Mouse (Mus musculus): ENCODE data around the gene Mark4.

Gene Mark4

DNA sequence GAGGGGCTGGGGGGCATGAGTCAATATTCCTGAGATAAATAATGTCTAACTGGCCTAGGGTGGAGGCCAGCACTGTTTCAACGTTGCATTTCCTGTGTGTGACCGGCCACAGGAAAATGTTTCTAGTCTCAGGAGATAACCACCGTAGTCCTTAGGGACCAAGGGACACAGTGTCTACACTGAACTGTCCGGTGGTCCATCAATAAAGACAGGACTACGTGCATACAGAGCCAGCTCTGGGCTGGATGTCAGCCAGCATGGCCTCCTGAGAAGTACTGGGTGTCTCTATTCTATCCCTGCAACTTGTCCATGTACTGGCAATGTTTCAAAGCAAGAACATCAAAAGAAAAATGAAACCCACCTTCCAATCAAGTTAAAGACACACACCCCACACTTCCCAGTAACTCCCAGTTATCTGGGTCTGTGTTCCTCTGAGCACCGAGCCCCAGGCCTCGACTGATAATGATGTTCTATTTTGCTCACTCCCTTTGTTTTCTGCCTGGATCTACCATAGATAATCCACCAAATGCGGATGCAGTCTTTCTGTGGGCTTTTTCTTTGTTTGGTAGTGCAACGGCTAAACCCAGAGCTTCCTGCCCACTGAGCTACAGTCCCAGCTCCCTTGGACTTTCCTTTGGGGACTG, 17.1 kb downstream of the Mark4 start:
- in situ Hi-C loops (cut with MboI, MseI), result no loop called here

DNA sequence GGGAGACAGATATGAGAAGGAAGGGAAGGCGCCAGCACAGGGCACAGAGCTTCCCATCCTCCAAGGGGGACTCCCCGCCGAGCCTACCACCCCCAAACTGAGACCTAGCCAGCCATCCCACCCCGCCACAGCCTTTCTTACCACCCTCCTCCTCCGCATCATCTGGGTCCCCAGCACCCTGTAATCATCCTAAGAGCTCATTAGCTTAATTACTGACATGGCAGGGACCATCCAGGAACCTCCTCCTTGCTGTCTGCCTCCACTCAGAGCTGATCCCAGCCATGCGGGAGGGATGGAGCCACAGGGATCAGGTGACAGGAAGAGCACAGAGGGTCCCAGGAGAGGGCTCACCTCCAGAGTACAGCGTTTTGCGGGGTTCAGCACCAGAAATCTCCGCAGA, 21.6 kb downstream of the Mark4 start:
- in situ Hi-C loops (cut with MboI, MseI), result no loop called here

DNA sequence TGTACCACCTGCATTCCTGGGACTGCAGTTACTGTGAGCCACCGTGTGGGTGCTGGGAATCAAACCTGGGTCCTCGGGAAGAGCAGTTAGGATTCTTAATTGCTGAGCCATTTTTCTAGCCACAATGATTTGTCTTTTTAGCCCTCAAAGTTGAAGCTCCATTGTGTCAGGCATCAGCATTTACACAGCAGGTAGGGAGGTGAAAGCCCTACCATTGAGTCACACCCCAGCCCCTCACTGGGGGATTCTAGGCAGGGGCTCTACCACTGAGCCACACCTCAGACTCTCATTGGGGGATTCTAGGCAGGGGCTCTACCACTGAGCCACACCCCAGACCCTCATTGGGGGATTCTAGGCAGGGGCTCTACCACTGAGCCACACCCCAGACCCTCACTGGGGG, 22.3 kb downstream of the Mark4 start:
- in situ Hi-C loops (cut with MboI, MseI), result no loop called here

DNA sequence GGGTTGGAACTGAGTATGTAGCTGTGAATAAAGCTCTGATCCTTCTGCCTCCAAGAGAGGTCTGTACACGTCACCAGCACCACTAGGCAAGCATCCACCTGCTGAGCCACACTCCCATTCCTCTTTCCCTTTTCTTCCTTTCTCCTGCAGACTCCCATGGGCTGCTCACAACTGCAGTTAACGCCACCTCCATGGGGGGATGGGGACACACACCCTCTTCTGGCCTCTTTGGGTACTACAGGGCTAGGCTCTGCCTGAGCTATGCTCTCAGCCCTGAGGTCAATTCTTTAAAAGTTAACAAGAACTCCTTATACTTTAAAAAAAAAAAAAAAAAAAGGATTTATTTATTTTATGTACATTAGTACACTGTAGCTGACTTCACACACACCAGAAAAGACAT, 26.1 kb downstream of the Mark4 start:
- in situ Hi-C loops (cut with MboI, MseI), result no loop called here

DNA sequence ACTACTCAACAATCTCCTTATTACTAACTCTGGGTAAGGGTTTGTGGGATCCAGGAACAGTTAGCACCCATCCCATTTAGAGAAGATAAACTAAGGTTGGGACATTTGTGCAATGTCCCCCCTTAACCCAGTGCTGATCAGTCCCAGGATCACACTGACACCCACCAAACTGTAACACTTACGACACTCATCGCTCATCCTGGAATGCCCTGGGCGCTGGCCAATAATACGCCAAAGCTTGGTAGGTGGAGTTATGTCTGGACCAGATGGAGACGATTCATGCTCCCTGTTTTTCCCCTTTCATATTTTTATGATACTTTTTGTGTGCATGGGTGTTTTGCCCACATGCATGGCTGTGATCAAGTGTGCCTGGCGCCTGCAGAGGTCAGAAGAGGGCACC, 28.2 kb downstream of the Mark4 start:
- in situ Hi-C loops (cut with MboI, MseI), result no loop called here

DNA sequence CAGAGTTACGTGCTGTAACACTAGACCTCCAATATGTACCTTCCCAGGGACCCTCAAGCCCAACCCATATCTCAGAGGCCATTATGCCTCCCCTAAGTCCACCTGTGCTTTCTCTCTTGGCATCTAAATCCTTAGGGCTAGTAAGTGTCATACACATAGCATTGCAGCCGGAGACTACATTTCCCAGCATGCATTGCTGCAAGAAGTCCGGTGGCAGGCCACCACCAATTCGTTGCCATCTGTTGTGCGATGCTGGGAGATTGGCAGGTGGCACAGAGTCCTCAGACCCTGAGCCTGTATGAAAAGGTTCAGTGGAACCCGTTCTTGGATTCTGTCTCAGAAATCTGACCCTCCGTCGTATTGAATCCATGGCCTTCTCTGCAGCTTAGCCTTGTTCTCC, 28.9 kb downstream of the Mark4 start:
- in situ Hi-C loops (cut with MboI, MseI), result no loop called here

DNA sequence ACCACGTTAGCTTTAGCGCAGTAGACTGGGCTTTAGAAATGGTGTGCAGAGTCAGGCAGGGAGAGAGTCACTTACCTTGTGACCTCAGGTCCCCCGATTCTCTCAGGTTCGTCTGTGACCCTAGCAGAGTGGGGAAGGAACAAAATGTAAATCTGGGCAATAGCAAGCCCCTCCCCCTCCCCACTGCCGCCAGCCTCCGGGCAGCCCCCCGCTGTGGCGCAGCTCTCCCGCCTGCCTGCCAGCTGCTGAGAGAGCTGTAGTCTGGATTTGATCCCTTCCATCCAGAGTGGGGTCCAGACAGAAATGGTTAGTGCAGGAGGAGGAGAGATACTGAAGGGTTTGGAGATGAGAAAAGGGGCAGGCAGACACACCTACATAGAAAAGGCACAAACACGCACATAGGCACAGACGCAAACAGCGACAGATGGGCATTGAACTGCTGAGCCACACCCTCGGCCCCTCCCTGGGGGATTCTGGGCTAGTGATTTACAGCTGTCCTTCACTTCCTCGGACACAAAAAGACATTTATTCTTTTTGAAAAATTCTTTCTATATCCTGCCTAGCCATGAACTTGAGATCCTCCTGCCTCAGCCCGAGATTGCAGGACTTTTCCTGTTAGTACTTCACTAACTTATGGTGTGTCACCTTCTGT, 30.5 kb downstream of the Mark4 start:
- in situ Hi-C loops (cut with MboI, MseI), result no loop called here

DNA sequence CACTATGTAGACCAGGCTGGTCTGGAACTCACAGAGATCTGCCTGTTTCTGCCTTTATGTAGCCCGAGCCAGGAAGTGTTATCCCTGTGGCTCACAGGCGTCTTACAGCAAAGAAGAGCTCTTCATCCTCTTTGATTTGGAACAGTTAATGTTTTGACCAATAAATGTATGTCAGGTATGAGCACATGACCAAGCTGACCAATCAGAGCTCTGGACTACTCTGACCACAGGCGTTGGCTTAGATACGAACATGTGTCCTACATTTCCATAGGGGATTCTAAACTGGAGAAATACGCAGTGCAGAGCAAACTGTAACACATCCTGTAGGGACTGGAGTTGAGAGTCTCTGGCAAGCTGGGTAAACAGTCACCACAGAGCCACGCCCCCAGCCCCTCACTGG, 31.7 kb downstream of the Mark4 start:
- in situ Hi-C loops (cut with MboI, MseI), result no loop called here

DNA sequence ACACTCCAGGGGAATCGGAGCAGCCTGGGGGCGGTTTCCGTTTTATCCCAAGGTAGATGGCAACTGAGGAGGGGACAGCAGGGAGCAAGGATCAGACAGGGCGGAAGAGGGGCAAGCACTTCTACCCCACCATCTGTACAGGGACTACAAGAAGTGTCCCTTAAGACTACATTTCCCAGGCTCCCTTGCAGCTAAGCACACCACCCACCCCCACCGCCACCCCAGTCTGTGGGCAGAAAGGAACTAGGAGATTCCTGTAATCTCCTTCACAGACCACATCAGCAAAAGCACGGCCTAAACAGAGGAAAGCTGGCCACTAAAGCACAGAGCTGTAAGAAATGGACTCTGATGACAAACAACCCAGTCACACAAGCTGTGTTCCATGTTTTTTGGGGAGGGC, 32.3 kb downstream of the Mark4 start:
- in situ Hi-C loops (cut with MboI, MseI), result no loop called here

DNA sequence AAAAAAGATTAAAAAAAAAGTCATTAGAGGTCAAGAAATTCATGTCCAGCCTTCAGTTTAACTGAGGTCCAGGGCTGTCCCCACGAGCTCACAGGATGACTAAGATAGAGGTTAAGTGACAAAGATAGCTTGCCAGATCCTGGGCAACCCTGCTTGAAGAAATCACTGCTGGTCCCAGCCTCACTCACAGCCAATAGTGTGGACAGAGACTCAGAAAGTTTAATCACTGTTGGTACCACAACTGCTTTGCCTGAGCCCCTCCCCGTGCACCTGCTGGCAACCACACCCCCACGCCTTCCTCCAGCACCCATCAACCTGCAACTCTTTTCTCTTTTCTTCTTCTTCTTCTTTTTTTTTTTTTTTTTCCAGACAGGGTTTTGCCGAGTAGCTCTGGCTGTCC, 34.6 kb downstream of the Mark4 start:
- in situ Hi-C loops (cut with MboI, MseI), result no loop called here

DNA sequence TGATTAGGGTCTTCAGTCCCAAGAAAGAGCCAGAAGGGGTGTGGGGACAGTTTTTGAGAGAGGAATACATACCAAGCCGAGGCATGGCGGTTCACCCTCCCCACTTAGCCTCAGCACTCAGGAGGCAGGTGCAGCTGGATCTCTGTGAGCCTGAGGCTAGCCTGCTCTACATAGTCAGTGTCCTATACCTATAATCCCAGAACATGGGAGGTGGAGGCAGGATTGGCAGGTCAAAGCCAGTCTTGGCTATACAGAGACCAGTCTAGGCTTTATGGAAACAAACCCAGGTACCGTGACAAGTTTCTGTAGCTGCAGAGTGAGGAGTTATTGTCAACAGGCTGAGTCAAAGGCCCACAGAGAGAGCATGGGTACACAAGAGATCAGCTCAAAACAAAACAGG, 35.5 kb downstream of the Mark4 start:
- in situ Hi-C loops (cut with MboI, MseI), result no loop called here

DNA sequence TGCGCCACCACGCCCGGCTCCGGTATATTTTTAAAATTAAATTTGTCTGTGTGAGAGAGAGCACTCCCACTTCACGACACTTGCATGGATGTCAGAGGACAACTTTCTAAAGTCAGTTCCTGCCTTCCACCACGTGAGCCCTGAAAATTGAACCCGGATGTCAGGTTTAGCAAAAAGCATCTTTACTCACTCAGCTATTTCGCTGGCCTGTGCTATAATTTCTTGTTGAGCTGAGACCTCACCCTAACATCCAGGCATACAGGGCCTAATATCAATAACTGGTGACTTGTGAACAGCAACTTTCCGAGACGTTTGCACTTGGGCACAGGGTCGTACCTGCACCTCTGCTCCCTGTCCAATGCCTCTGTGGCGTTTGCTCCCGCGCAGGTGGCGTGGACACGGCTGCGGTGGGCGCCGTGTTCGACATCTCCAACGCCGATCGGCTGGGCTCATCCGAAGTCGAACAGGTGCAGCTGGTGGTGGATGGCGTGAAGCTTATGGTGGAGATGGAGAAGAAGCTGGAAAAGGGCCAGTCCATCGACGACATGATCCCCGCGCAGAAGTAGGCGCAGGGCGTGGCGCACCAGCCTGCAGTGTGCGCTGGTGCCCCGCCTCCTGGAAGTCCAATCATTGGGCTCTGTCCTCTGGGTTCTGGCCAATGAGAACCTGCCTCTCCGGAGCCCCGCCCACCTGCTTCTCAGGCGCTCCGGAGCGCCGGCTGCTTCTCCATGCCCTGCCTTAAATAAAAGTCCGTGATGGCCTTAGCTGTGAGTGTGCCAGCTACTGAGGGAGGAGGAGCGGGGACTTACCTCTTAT, 37.6 kb downstream of the Mark4 start:
- in situ Hi-C loops (cut with MboI, MseI), result no loop called here

DNA sequence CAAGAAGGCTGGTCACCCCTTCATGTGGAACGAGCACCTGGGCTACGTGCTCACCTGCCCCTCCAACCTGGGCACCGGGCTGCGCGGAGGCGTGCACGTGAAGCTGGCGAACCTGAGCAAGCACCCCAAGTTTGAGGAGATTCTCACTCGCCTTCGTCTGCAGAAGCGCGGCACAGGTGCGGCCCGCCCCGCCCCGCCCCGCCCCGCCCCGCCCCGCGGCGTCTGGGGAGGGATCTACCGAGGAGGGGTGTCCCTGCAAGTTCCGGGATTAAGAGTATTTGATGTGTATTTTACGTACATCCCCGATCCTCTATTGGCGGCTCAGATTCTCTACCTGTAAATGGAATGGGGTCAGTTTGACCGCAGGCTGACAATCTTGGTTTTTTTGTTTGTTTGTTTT, 38.5 kb downstream of the Mark4 start:
- in situ Hi-C loops (cut with MboI, MseI), result no loop called here

DNA sequence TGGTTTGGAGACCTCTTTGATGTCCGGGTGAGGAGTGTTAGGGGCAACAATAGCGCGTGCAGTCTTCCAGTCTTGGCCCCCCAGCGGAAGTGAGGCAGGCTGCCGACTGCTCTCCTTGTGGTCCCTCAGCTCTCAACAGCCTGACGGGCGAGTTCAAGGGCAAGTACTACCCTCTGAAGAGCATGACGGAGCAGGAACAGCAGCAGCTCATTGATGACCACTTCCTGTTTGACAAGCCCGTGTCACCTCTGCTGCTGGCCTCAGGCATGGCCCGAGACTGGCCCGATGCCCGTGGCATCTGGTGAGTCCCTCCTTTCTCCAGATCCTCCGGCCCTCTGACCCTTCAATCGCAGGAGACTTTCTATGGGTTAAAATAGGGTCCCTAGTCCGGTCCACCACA, 42.0 kb downstream of the Mark4 start:
- in situ Hi-C loops (cut with MboI, MseI), result no loop called here

DNA sequence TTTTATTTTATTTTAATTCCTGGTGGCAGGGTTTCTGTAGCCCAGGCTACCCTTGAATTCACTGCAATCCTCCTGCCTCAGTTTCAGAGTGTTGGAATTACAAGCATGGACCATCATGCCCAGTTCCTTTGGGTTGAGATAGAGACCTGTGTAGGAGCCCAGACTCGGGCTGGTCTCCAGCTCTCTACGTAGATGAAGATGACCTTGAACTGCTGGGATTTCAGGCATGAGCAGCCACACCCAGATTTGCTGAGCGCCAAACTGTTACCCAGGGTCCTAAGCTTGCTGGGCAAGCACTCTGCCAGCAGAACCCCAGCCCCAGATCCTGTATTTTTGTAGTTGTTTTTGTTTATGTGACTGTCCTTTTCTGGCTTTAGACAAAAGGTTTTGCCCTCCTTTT, 45.1 kb downstream of the Mark4 start:
- in situ Hi-C loops (cut with MboI, MseI), result no loop called here

DNA sequence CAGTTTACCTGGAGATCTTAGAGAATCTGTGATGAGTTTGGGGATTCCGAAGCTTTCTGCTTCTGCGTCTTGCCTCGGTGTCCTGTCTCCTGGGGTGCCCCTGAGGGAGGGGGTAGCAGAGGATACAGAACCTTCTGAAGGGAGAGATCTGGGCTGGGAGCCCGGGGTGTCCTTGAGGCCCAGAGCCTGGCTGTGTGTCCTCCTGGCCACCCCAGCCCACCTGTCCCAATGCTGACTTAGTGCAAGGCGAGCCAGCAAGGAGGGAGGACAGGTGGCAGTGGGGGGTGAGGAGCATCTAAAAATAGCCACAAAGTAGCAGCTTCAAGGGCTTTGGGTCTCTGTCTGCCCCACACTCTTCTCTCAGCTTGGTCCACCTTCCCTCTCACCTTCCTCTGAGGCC, 46.8 kb downstream of the Mark4 start:
- in situ Hi-C loops (cut with MboI, MseI), result no loop called here

DNA sequence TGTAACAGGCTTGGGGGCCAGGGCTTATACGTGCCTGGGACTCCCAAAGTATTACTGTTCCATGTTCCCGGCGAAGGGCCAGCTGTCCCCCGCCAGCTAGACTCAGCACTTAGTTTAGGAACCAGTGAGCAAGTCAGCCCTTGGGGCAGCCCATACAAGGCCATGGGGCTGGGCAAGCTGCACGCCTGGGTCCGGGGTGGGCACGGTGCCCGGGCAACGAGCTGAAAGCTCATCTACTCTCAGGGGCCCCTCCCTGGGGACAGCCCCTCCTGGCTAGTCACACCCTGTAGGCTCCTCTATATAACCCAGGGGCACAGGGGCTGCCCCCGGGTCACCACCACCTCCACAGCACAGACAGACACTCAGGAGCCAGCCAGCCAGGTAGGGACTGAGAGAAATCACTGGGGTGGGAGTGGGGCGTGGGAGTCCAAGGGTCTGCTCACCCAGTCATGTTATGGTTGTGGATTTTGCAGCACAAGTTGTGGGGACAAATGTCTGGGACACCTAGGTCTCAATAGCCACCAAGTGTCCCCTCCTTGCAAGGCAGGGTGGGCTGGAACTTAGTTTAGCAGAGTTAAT, 47.8 kb downstream of the Mark4 start:
- in situ Hi-C loops (cut with MboI, MseI), result no loop called here

DNA sequence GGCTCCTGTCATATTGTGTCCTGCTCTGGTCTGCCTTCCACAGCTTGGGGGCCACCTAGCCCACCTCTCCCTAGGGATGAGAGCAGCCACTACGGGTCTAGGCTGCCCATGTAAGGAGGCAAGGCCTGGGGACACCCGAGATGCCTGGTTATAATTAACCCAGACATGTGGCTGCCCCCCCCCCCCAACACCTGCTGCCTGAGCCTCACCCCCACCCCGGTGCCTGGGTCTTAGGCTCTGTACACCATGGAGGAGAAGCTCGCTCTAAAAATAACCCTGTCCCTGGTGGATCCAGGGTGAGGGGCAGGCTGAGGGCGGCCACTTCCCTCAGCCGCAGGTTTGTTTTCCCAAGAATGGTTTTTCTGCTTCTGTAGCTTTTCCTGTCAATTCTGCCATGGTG, 48.9 kb downstream of the Mark4 start:
- in situ Hi-C loops (cut with MboI, MseI), result no loop called here

DNA sequence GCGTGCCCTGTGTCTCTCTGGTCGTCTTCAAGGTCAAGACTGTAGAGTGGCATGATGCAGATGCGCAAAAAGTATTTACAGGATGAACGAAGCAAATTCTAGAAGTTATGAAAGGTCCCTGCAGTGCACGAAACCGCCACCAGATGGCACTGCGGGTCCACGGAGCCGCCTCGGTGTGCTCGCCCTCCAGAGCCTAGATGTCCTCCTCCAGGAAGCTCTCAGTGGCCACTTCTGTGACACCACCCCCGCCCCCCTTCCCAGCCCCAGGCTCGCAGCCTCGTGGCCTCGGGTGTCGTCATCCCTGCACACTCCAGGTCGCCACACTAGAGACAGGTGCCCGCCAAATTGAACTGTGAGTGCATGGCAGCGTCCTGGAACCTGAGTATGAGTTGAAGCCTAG, 53.2 kb downstream of the Mark4 start:
- in situ Hi-C loops (cut with MboI, MseI), result no loop called here

DNA sequence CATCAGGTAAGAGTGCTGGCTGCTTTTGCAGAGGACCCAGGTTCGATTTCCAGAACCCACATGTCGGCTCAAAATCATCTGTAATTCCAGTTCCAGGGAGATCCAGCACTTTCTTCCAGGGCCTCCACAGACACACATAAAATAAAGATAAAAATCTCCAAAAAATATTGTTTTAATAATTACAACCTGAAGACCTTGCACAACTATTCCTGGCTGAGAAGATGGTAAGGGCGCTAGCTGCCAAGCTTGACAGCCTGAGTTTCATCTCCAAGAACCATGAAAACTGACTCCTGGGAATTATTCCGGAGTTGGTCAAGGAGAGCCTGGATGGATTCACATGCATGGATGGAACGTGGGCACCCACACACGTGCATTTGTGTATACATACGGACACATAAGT, 54.1 kb downstream of the Mark4 start, which contains the start of gene Ckm:
Ckm (plus strand) TSS at position 301 of the 400 bp plus-strand sequence.
- in situ Hi-C loops (cut with MboI, MseI), result loop anchor here (5.0 kb wide), 1 partner anchor 113 kb away; the partner anchor contains the start of gene Nkpd1

DNA sequence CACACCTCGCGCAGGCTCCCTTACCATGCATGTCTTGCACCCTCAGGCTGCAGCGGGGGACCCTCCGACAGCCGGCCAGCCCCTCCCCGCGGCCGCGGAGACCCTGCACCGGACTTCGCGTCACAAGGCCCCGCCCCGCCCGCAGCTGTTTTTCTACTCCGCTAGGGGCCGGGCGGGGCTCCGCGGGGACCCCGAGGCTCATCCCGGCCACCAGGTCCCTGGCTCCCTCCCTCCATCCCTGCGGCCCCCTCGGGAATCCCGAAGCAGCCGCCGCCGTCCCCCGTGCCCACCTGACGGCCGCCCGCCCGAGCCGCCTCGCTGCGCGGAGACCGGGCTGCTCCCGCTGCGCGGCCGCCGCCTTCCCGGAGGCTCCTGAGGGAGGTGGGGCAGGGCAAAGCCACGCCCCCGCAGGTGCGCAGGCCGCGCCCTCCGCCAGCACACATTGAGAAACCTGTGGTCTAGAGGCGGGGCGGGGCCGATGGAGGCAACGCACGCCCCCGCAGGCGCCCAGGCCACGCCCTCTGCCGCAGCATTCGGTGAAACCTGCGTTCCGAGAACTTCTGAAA, 54.8 kb downstream of the Mark4 start, which contains the start of gene Klc3:
Klc3 (minus strand) TSS at position 374 of the 566 bp plus-strand sequence.
- in situ Hi-C loops (cut with MboI, MseI), result loop anchor here (5.0 kb wide), 1 partner anchor 113 kb away; the partner anchor contains the start of gene Nkpd1

Data from T-helper 2 cell (primary cell).